In genomic region chr2:91096524-91096923, GRCm38 (mm10) we compare ENCODE assay signal across 12 mouse cellular contexts. TPM values are rescaled to one million over a fixed set of nuclear protein-coding genes. Genes with fewer than 3 reads are reported as not detected.
A peak's percentile ranks its signal among the peaks of the same experiment; 100 is the strongest.
DNase-seq lines count a peak whose midpoint lies in the region; ATAC-seq and TF ChIP-seq lines count a peak whose summit lies in the region.
"Had no signal": no experiment of that assay in that cellular context is flagged by ENCODE, and none has a peak within 500 bp of the region (broad histone marks: within the 10 kb centered on the region; RNA-seq: fewer than 3 reads in every experiment).

No protein-coding gene starts in this region.

- peaks cover 21% of the 10 kb centered on the region for H3K4me1 ChIP-seq in liver, embryonic 16.5 days (ENCODE audit: control insufficient read depth, low read depth, low read length)
- H3K4me1 ChIP-seq in spleen, adult 2 months (ENCODE audit: control insufficient read depth, insufficient read depth, insufficient read length) = peaks cover 10% of the 10 kb centered on the region; the same call in 1 of the 2 replicates
- no peaks in the 10 kb centered on the region for H3K4me1 ChIP-seq in kidney, embryonic 16.5 days (ENCODE audit: insufficient read depth, low read length)

- H3K27ac ChIP-seq in liver, embryonic 16.5 days (ENCODE audit: low read length) = peak overlapping the region; percentile 48
- peak overlapping the region; percentile 97 for H3K27ac ChIP-seq in spleen, adult 2 months (ENCODE audit: insufficient read depth, low read length)
- no peak overlapping the region for H3K27ac ChIP-seq in kidney, embryonic 16.5 days (ENCODE audit: low read length)

- H3K9me3 ChIP-seq in liver, embryonic 16.5 days (replicated peaks; ENCODE audit: control insufficient read depth, low read length) = no peaks in the 10 kb centered on the region
- no peaks in the 10 kb centered on the region for H3K9me3 ChIP-seq in kidney, embryonic 16.5 days (ENCODE audit: low read length)

- peak overlapping the region; percentile 50 for H3K4me3 ChIP-seq in liver, embryonic 16.5 days (ENCODE audit: low read depth, low read length)
- peak overlapping the region; percentile 71 for H3K4me3 ChIP-seq in spleen, adult 2 months (ENCODE audit: extremely low read depth, insufficient read depth, insufficient read length)
- no peak overlapping the region for H3K4me3 ChIP-seq in kidney, embryonic 16.5 days (ENCODE audit: low read length)

- H3K4me2 ChIP-seq in liver, embryonic 16.5 days (ENCODE audit: low read depth, low read length) = peak overlapping the region; percentile 29
- H3K4me2 ChIP-seq in kidney, embryonic 16.5 days (replicated peaks; ENCODE audit: low read depth, low read length) = no peak overlapping the region
- H3K4me2 ChIP-seq: midbrain, embryonic 11.5 days had no signal

- DNase-seq in layer of hippocampus, adult 9-11 months = peak; percentile 82
- no peak for DNase-seq in layer of hippocampus, postnatal 10 days (ENCODE audit: low spot score in 2 of 2)
- DNase-seq in c-Kit-positive CD71-positive TER-119-negative erythroid progenitor cells, embryonic 14.5 days (ENCODE audit: low read depth) = peak; percentile 58
- DNase-seq in spleen, adult 2 months (ENCODE audit: low read depth in 1 of 2, low spot score in 2 of 2) = peak; percentile 68 to 83
- DNase-seq in gastrocnemius, postnatal 25 days = no peak
- DNase-seq in adrenal gland, postnatal 14 days = no peak
- DNase-seq: kidney, postnatal 4 days; right cerebral cortex, postnatal 14 days had no signal

- 0 out of 2 replicates have a peak, but pooled peaks have one; percentile 1 for TF ChIP-seq CTCF in spleen, adult 2 months (IDR thresholded peaks at IDR 0.05; ENCODE audit: extremely low read depth, insufficient read depth, insufficient read length, insufficient replicate concordance)

- H3K36me3 ChIP-seq in liver, embryonic 16.5 days (ENCODE audit: control insufficient read depth, insufficient read depth) = no peaks in the 10 kb centered on the region
- H3K36me3 ChIP-seq in spleen, adult 2 months (ENCODE audit: control insufficient read depth, insufficient read depth, low read length) = peaks cover 12% of the 10 kb centered on the region
- no peaks in the 10 kb centered on the region for H3K36me3 ChIP-seq in kidney, embryonic 16.5 days (ENCODE audit: insufficient read depth, low read length)

- peaks cover 2% of the 10 kb centered on the region; the same call in 1 of the 2 replicates for H3K27me3 ChIP-seq in liver, embryonic 16.5 days (ENCODE audit: control insufficient read depth, insufficient read depth, low read depth, low read length)
- H3K27me3 ChIP-seq in spleen, adult 2 months (ENCODE audit: control insufficient read depth, insufficient read depth, low read length) = no peaks in the 10 kb centered on the region
- H3K27me3 ChIP-seq in kidney, embryonic 16.5 days (ENCODE audit: insufficient read depth, low read length) = no peaks in the 10 kb centered on the region

- peak; percentile 44 for TF ChIP-seq POLR2A in spleen, adult 2 months (IDR thresholded peaks at IDR 0.05; ENCODE audit: low read depth, low read length)

- peak overlapping the region; percentile 50 for H3K9ac ChIP-seq in liver, embryonic 16.5 days (ENCODE audit: low read depth, low read length)
- H3K9ac ChIP-seq in kidney, embryonic 16.5 days (replicated peaks; ENCODE audit: low read length) = no peak overlapping the region

- peak; percentile 71 for ATAC-seq in liver, embryonic 16.5 days (ENCODE audit: low read depth)
- no peak for ATAC-seq in kidney, embryonic 16.5 days (ENCODE audit: low FRiP score, low TSS enrichment)
- ATAC-seq: forebrain, embryonic 14.5 days had no signal

- 17% methylated on average over 14 of the region's 14 CpGs for WGBS in liver, embryonic 16.5 days (ENCODE audit: insufficient replicate concordance)
- WGBS in spleen, adult 2 months = 22% methylated on average over 14 of the region's 14 CpGs
- 69% methylated on average over 14 of the region's 14 CpGs for WGBS in kidney, embryonic 16.5 days

RNA-seq across cellular contexts. Expression of gene Spi1, which starts 14.3 kb away (rescaled TPM):
- 1 to 10 TPM; 4.5 to 6.0 TPM for total RNA-seq in layer of hippocampus, postnatal 10 days (2021)
- 16.6 and 18.2 TPM in 2 replicates for polyA plus RNA-seq in liver, embryonic 16.5 days (2015; fragmentation: Nextera tagmentation; extraction: Ambion mirVana)
- polyA plus RNA-seq in spleen, adult 2 months (2012; rRNA removed) = 199 and 220 TPM in 2 replicates
- 1 to 10 TPM in 1 of 2 experiments, under 1 TPM in 1; 0.95 to 1.6 TPM for total RNA-seq in gastrocnemius, postnatal 25 days (2021)
- polyA plus RNA-seq in kidney, embryonic 16.5 days (2015; fragmentation: Nextera tagmentation; extraction: Ambion mirVana) = 3.3 and 4.2 TPM in 2 replicates
- 2.9 and 5.4 TPM in 2 replicates for total RNA-seq in adrenal gland, postnatal 14 days (2021)

RNA-seq across cellular contexts. Expression of gene Mybpc3, which starts 21.4 kb away (rescaled TPM):
- under 1 TPM; 0.38 to 0.55 TPM for total RNA-seq in layer of hippocampus, postnatal 10 days (2021)
- 0.07 and 0.08 TPM in 2 replicates for polyA plus RNA-seq in liver, embryonic 16.5 days (2015; fragmentation: Nextera tagmentation; extraction: Ambion mirVana)
- 0.31 and 0.50 TPM in 2 replicates for polyA plus RNA-seq in spleen, adult 2 months (2012; rRNA removed)
- total RNA-seq in gastrocnemius, postnatal 25 days (2021) = not detected
- 0.30 and 0.44 TPM in 2 replicates for polyA plus RNA-seq in kidney, embryonic 16.5 days (2015; fragmentation: Nextera tagmentation; extraction: Ambion mirVana)
- total RNA-seq in adrenal gland, postnatal 14 days (2021) = 0.15 TPM in 1 of 2 replicates, not detected in the other
- polyA plus RNA-seq: forebrain, embryonic 14.5 days; midbrain, embryonic 11.5 days had no signal

RNA-seq across cellular contexts. Expression of gene Slc39a13, which starts 26.3 kb away (rescaled TPM):
- total RNA-seq in layer of hippocampus, postnatal 10 days (2021) = 10 to 100 TPM; 26.4 to 28.9 TPM
- 10.4 and 12.2 TPM in 2 replicates for polyA plus RNA-seq in liver, embryonic 16.5 days (2015; fragmentation: Nextera tagmentation; extraction: Ambion mirVana)
- 31.3 and 35.6 TPM in 2 replicates for polyA plus RNA-seq in spleen, adult 2 months (2012; rRNA removed)
- total RNA-seq in gastrocnemius, postnatal 25 days (2021) = 10 to 100 TPM; 21.8 to 22.5 TPM
- 44.6 and 57.9 TPM in 2 replicates for polyA plus RNA-seq in kidney, embryonic 16.5 days (2015; fragmentation: Nextera tagmentation; extraction: Ambion mirVana)
- 24.1 and 27.3 TPM in 2 replicates for total RNA-seq in adrenal gland, postnatal 14 days (2021)

RNA-seq across cellular contexts. Expression of gene Psmc3, which starts 42.7 kb away (rescaled TPM):
- 100 to 1,000 TPM; 190 to 221 TPM for total RNA-seq in layer of hippocampus, postnatal 10 days (2021)
- 130 and 133 TPM in 2 replicates for polyA plus RNA-seq in liver, embryonic 16.5 days (2015; fragmentation: Nextera tagmentation; extraction: Ambion mirVana)
- 37.0 and 43.3 TPM in 2 replicates for polyA plus RNA-seq in spleen, adult 2 months (2012; rRNA removed)
- 100 to 1,000 TPM; 223 to 225 TPM for total RNA-seq in gastrocnemius, postnatal 25 days (2021)
- polyA plus RNA-seq in kidney, embryonic 16.5 days (2015; fragmentation: Nextera tagmentation; extraction: Ambion mirVana) = 357 and 361 TPM in 2 replicates
- total RNA-seq in adrenal gland, postnatal 14 days (2021) = 179 and 190 TPM in 2 replicates

Comparison
In these comparisons a context has a peak if more than half of its experiments do, and no peak if none do; other contexts are left out.
1. DNase-seq: peak in layer of hippocampus, adult 9-11 months (single experiment), c-Kit-positive CD71-positive TER-119-negative erythroid progenitor cells, embryonic 14.5 days (single experiment) and spleen, adult 2 months (2 of 2); none in layer of hippocampus, postnatal 10 days (0 of 2), gastrocnemius, postnatal 25 days (single experiment) and adrenal gland, postnatal 14 days (single experiment).